Mouse (Mus musculus): ENCODE results near the gene Myh2. TPM values are rescaled to one million over a fixed set of nuclear protein-coding genes. Genes with fewer than 3 reads are reported as not detected.

Myh2 gene
- polyA plus RNA-seq, 1 experiment from 2014 or later, result not detected

DNA sequence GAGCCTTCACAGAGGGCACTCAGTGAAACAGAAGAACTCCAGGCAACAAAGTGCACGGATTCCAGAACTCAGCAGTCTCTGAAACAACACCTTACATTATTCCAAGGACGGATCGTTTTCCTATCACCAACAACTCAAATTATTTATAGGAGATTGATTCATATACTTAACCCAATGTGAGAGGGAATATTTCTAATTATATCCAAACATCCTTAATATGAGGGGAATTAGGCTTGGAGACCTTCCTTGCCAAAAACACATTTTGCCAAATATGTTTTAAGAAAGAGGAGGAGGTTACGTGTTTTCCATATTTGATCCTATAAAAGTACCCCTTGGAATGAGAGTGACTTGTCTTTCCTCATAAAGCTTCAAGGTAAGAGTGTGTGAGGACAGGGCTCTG, 28.9 kb downstream of the Myh2 start, which contains the start of gene Myh1:
Myh1 (plus strand) TSS at position 301 of the 400 bp plus-strand sequence.
- Histone ChIP-seq H3K27me3 (ENCODE audit: control insufficient read depth, insufficient read depth, low read length) (no peaks in the 10 kb centered on the region), H3K27ac (replicated peaks; ENCODE audit: low read depth, low read length) (no peak within 1 kb of the TSS), H3K4me2 (ENCODE audit: low read depth, severe bottlenecking) (no peak within 1 kb of the TSS), H3K4me1 (ENCODE audit: control insufficient read depth, insufficient read depth, low read length) (no peaks in the 10 kb centered on the region), H3K9me3 (ENCODE audit: control insufficient read depth, low read length) (no peaks in the 10 kb centered on the region), H3K9ac (ENCODE audit: low read length) (no peak within 1 kb of the TSS), H3K36me3 (ENCODE audit: control insufficient read depth, insufficient read depth, low read length) (no peaks in the 10 kb centered on the region), H3K4me3 (ENCODE audit: low read depth, low read length) (no peak within 1 kb of the TSS)
- DNase-seq (ENCODE audit: low spot score), result no peak
- no peak for ATAC-seq (ENCODE audit: insufficient number of reproducible peaks, low FRiP score, low TSS enrichment, low read depth)
- WGBS, result 86% methylated on average over 4 of the region's 4 CpGs

DNA sequence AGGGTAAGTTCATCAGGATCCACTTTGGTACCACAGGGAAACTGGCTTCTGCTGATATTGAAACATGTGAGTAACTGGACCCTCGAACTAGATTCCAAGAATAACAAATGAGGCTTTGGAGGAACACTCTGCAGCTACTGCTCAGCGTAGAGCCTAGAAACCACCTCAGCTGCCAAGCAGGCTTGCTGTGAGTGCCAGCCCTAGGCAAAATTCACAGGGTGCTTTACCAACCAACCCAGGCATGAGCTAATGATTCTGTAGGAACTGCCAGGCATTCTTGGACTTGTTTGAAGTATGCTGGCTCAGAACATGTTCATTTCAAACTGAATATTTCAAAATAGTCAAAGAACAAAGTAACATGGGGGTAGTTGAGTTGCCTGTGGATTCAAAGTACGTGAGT, 33.9 kb downstream of the Myh2 start:
- no peak overlapping the region for H3K27ac ChIP-seq (replicated peaks; ENCODE audit: low read depth, low read length)
- H3K36me3 ChIP-seq (ENCODE audit: control insufficient read depth, insufficient read depth, low read length), result no peaks in the 10 kb centered on the region
- H3K9me3 ChIP-seq (ENCODE audit: control insufficient read depth, low read length), result no peaks in the 10 kb centered on the region
- no peak overlapping the region for H3K4me3 ChIP-seq (ENCODE audit: low read depth, low read length)
- no peak overlapping the region for H3K4me2 ChIP-seq (ENCODE audit: low read depth, severe bottlenecking)
- DNase-seq (ENCODE audit: low spot score) (no peak), ATAC-seq (ENCODE audit: insufficient number of reproducible peaks, low FRiP score, low TSS enrichment, low read depth) (no peak)
- 83% methylated on average over 3 of the region's 3 CpGs for WGBS
- no peaks in the 10 kb centered on the region for H3K4me1 ChIP-seq (ENCODE audit: control insufficient read depth, insufficient read depth, low read length)
- H3K9ac ChIP-seq (ENCODE audit: low read length), result no peak overlapping the region
- no peaks in the 10 kb centered on the region for H3K27me3 ChIP-seq (ENCODE audit: control insufficient read depth, insufficient read depth, low read length)

DNA sequence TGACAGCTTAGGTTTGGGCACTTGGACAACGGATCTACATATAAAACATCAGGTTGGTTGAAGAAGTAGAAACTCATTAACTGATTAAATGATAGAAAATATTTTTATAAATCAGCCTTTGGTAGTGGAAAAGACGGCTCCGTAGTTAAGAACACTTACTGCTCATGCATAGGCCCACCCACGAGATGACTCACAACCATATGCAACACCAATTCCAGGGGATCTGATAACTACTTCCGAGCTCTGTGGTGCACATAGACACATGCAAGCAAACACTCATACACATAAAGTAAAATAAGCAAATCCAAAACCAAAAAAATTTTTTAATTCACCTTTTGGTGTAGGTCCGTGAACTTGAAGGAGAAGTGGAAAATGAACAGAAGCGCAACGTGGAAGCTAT, 51.0 kb downstream of the Myh2 start:
- H3K27ac ChIP-seq (replicated peaks; ENCODE audit: low read depth, low read length), result no peak overlapping the region
- ATAC-seq (ENCODE audit: insufficient number of reproducible peaks, low FRiP score, low TSS enrichment, low read depth) (no peak), DNase-seq (ENCODE audit: low spot score) (no peak)
- H3K27me3 ChIP-seq (ENCODE audit: control insufficient read depth, insufficient read depth, low read length), result no peaks in the 10 kb centered on the region
- no peaks in the 10 kb centered on the region for H3K9me3 ChIP-seq (ENCODE audit: control insufficient read depth, low read length)
- H3K4me2 ChIP-seq (ENCODE audit: low read depth, severe bottlenecking), result no peak overlapping the region
- no peaks in the 10 kb centered on the region for H3K4me1 ChIP-seq (ENCODE audit: control insufficient read depth, insufficient read depth, low read length)
- no peaks in the 10 kb centered on the region for H3K36me3 ChIP-seq (ENCODE audit: control insufficient read depth, insufficient read depth, low read length)
- WGBS, result 93% methylated on average over 8 of the region's 8 CpGs
- no peak overlapping the region for H3K4me3 ChIP-seq (ENCODE audit: low read depth, low read length)
- H3K9ac ChIP-seq (ENCODE audit: low read length), result no peak overlapping the region

DNA sequence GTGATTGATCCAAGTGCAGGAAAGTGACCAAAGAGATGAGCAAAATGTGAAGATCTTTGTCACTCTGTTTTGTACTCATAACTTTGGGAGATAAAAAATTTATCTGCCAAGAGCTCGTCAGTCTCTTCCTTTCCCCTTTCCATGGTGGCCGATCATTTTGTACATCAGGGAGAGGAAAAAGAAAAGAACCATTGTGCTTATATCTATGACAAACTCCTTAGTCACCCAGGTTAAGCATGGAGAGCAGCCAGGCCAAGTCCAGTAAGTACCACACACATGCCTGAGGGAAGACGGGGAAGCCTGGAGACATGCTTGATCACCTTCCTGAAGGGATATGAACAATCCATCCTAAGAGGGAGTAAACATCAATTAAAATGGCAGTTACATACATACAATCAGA, 53.6 kb downstream of the Myh2 start:
- Histone ChIP-seq H3K27ac (replicated peaks; ENCODE audit: low read depth, low read length) (no peak overlapping the region), H3K4me1 (ENCODE audit: control insufficient read depth, insufficient read depth, low read length) (no peaks in the 10 kb centered on the region), H3K9ac (ENCODE audit: low read length) (no peak overlapping the region), H3K27me3 (ENCODE audit: control insufficient read depth, insufficient read depth, low read length) (no peaks in the 10 kb centered on the region), H3K4me2 (ENCODE audit: low read depth, severe bottlenecking) (no peak overlapping the region), H3K4me3 (ENCODE audit: low read depth, low read length) (no peak overlapping the region), H3K36me3 (ENCODE audit: control insufficient read depth, insufficient read depth, low read length) (no peaks in the 10 kb centered on the region), H3K9me3 (ENCODE audit: control insufficient read depth, low read length) (no peaks in the 10 kb centered on the region)
- ATAC-seq (ENCODE audit: insufficient number of reproducible peaks, low FRiP score, low TSS enrichment, low read depth) (no peak), DNase-seq (ENCODE audit: low spot score) (no peak)
- WGBS, result 84% methylated on average over 3 of the region's 3 CpGs

DNA sequence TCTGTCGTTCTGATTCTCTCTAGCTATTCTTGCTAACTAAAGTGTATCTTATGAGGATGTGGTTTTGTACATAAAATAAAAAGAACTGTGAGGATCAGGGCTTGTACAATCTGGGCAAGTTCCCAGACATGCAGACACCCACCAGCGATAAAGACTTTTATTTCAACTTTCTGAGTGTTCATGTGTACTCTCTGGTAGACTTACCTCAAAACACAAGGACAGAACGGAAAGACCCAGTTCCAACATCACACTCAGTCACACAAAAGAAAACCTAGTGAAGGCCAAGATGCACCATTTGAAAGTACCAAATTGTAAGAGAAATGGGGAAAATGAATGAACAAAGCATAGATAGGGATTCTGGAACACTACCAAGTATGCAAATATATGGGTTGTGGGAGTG, 57.9 kb downstream of the Myh2 start:
- no peak overlapping the region for H3K4me2 ChIP-seq (ENCODE audit: low read depth, severe bottlenecking)
- DNase-seq (ENCODE audit: low spot score), result no peak
- H3K4me3 ChIP-seq (ENCODE audit: low read depth, low read length), result no peak overlapping the region
- H3K4me1 ChIP-seq (ENCODE audit: control insufficient read depth, insufficient read depth, low read length), result no peaks in the 10 kb centered on the region
- H3K36me3 ChIP-seq (ENCODE audit: control insufficient read depth, insufficient read depth, low read length), result no peaks in the 10 kb centered on the region
- WGBS, result 85% methylated on average over 3 of the region's 3 CpGs
- no peak overlapping the region for H3K9ac ChIP-seq (ENCODE audit: low read length)
- H3K27me3 ChIP-seq (ENCODE audit: control insufficient read depth, insufficient read depth, low read length), result no peaks in the 10 kb centered on the region
- H3K27ac ChIP-seq (replicated peaks; ENCODE audit: low read depth, low read length), result no peak overlapping the region
- no peaks in the 10 kb centered on the region for H3K9me3 ChIP-seq (ENCODE audit: control insufficient read depth, low read length)
- ATAC-seq (ENCODE audit: insufficient number of reproducible peaks, low FRiP score, low TSS enrichment, low read depth), result no peak

DNA sequence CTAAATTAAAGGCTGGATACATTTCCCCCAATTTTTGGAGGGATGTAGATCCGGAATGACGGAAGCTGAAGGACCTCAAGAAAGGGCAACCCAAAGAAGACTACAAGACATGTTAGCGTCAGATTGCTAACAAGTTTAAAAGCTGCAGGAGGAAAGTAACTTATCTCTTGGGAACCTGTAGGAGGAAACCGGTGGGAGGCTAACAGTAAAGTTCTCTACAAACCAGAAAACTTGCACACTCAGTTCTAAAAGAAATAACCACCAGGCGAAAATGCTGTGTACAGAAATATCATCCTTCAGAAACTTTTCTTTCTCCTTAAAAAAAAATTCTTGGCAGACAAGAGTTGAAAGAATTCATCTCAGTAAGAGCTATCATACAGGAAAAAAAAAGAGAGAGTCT, 58.3 kb downstream of the Myh2 start:
- WGBS, result 86% methylated on average over 5 of the region's 5 CpGs
- H3K4me1 ChIP-seq (ENCODE audit: control insufficient read depth, insufficient read depth, low read length), result no peaks in the 10 kb centered on the region
- ATAC-seq (ENCODE audit: insufficient number of reproducible peaks, low FRiP score, low TSS enrichment, low read depth), result no peak
- no peak overlapping the region for H3K4me3 ChIP-seq (ENCODE audit: low read depth, low read length)
- no peak overlapping the region for H3K9ac ChIP-seq (ENCODE audit: low read length)
- no peak overlapping the region for H3K27ac ChIP-seq (replicated peaks; ENCODE audit: low read depth, low read length)
- no peaks in the 10 kb centered on the region for H3K36me3 ChIP-seq (ENCODE audit: control insufficient read depth, insufficient read depth, low read length)
- no peaks in the 10 kb centered on the region for H3K9me3 ChIP-seq (ENCODE audit: control insufficient read depth, low read length)
- no peak for DNase-seq (ENCODE audit: low spot score)
- H3K4me2 ChIP-seq (ENCODE audit: low read depth, severe bottlenecking), result no peak overlapping the region
- H3K27me3 ChIP-seq (ENCODE audit: control insufficient read depth, insufficient read depth, low read length), result no peaks in the 10 kb centered on the region

DNA sequence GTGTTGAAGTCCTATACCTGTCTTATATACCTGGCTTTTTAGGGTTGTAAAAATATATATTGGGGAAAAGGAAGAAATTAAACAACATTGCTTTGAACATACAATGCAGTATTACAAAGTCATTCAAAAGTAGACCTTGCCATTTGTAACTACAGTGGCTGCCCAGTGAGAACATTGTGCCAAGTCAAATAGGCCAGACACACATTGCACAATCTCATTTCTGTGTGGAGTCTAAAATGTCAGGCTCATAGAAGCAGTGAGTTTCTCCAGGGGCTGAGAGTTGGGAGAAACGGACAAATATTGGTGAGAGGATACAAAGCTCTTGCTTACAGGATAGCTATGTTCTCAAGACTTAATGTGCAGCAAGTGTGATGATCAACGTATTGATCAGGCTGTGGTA, 59.1 kb downstream of the Myh2 start:
- Histone ChIP-seq H3K36me3 (ENCODE audit: control insufficient read depth, insufficient read depth, low read length) (no peaks in the 10 kb centered on the region), H3K9ac (ENCODE audit: low read length) (no peak overlapping the region), H3K27ac (replicated peaks; ENCODE audit: low read depth, low read length) (no peak overlapping the region), H3K4me1 (ENCODE audit: control insufficient read depth, insufficient read depth, low read length) (no peaks in the 10 kb centered on the region), H3K4me3 (ENCODE audit: low read depth, low read length) (no peak overlapping the region), H3K27me3 (ENCODE audit: control insufficient read depth, insufficient read depth, low read length) (no peaks in the 10 kb centered on the region), H3K4me2 (ENCODE audit: low read depth, severe bottlenecking) (no peak overlapping the region), H3K9me3 (ENCODE audit: control insufficient read depth, low read length) (no peaks in the 10 kb centered on the region)
- ATAC-seq (ENCODE audit: insufficient number of reproducible peaks, low FRiP score, low TSS enrichment, low read depth), result no peak
- 83% methylated on average over 2 of the region's 2 CpGs for WGBS
- no peak for DNase-seq (ENCODE audit: low spot score)

DNA sequence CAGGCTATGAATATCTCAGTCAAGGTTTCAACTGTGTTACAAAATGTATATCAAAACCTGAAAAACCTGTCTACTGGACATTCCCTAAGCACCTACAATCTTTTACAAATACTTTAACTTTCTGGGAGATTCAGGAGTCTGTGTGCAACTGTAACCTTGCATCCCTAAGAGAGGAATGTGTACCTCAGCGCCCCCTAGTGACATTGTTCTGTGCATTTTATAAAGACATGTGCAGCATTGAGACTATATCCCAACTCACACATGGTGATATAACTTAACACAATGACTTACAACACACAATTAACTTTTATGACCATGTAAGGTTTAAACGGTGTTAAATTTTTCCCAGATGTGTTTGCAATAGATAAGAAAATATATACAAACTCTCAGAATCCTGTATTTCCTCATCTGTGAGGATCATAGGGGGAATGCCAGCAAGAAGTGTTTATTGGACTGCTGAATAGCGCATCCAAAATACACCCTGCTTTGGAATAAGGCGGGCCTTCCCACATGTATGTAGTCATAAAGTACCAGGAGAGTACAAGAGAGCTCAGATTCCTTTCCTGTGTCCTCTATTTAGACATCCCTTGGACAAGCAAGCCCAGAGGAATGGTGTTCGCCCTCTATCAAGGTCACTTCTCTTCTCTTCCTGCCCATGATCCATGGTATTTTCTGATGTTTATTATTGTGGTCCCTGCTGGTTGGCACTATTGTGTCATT, 65.0 kb downstream of the Myh2 start:
- Histone ChIP-seq H3K9ac (ENCODE audit: low read length) (no peak overlapping the region), H3K4me1 (ENCODE audit: control insufficient read depth, insufficient read depth, low read length) (no peaks in the 10 kb centered on the region), H3K4me3 (ENCODE audit: low read depth, low read length) (no peak overlapping the region), H3K4me2 (ENCODE audit: low read depth, severe bottlenecking) (no peak overlapping the region), H3K36me3 (ENCODE audit: control insufficient read depth, insufficient read depth, low read length) (no peaks in the 10 kb centered on the region), H3K9me3 (ENCODE audit: control insufficient read depth, low read length) (no peaks in the 10 kb centered on the region), H3K27ac (replicated peaks; ENCODE audit: low read depth, low read length) (no peak overlapping the region), H3K27me3 (ENCODE audit: control insufficient read depth, insufficient read depth, low read length) (no peaks in the 10 kb centered on the region)
- WGBS, result 55% methylated on average over 5 of the region's 5 CpGs
- DNase-seq (ENCODE audit: low spot score) (peak; percentile 63), ATAC-seq (ENCODE audit: insufficient number of reproducible peaks, low FRiP score, low TSS enrichment, low read depth) (no peak)

DNA sequence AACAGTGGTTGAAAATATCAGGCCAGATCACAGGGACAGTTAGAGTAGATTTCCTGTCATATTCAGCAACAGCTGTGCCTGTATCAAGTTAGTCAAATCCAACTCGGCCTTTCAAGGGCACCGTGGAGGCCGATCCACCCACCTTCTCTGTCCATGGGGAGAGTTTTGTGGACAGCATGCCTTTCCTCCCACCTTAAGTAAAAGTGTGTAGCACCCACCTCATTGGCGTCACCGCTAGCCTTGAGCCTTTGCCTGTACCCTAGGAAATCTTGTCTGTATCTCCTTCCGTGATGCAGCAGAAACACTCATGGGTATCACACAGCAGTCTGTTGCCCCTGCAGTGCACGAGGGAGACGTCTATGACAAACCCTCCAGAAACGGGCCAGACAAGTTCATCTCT, 66.0 kb downstream of the Myh2 start:
- no peak for DNase-seq (ENCODE audit: low spot score)
- Histone ChIP-seq H3K4me3 (ENCODE audit: low read depth, low read length) (no peak overlapping the region), H3K27ac (replicated peaks; ENCODE audit: low read depth, low read length) (no peak overlapping the region), H3K27me3 (ENCODE audit: control insufficient read depth, insufficient read depth, low read length) (no peaks in the 10 kb centered on the region), H3K9ac (ENCODE audit: low read length) (no peak overlapping the region), H3K36me3 (ENCODE audit: control insufficient read depth, insufficient read depth, low read length) (no peaks in the 10 kb centered on the region), H3K4me2 (ENCODE audit: low read depth, severe bottlenecking) (no peak overlapping the region), H3K4me1 (ENCODE audit: control insufficient read depth, insufficient read depth, low read length) (no peaks in the 10 kb centered on the region), H3K9me3 (ENCODE audit: control insufficient read depth, low read length) (no peaks in the 10 kb centered on the region)
- ATAC-seq (ENCODE audit: insufficient number of reproducible peaks, low FRiP score, low TSS enrichment, low read depth), result no peak
- WGBS, result 83% methylated on average over 9 of the region's 9 CpGs

Data from limb, embryonic 11.5 days (tissue).